Mouse (Mus musculus): ENCODE measurements around the gene Gm49396.

The Gm49396 gene

DNA sequence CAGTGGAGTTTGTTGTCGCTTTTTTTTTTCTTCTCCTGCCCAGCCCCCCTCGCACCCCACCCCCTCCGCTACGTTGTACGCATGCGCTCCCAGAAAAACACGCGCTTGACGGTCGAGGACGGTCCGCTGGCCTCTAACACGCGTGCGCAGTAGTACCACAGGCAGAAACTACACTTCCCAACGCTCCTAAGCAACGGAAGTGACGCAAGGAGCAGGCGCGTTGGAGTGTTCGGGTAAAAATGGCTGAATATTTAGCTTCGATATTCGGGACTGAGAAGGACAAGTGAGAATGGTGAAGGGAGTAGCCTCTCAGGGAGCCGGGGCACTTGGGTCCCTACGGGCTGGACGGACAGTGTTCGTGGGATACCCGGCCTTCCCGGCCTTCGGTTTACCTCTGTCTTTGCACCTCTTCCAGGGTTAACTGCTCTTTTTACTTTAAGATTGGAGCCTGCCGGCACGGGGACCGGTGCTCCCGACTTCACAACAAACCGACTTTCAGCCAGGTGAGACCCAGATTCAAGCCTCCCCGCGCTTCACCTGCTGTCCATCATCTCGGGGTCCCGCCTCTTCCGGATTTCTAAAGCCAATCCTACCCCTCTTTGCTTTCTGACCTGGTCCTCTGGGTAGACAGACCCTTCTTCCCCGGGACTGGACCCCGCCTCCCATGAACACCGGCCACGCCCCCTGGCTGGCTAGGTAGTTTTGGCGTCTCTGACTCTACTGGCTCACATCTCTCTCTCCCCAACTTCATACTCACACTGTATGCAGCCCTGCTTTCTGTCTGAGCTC is at the start of gene Gm49396, which contains the start of the genes U2af1l4 and Psenen:
Gm49396 (plus strand) TSS at position 228 of the 789 bp plus-strand sequence.
U2af1l4 (plus strand) TSS at position 185 of the 789 bp plus-strand sequence.
Psenen (minus strand) TSS at position 511 of the 789 bp plus-strand sequence.
- in situ Hi-C loops (cut with MboI; ENCODE audit: unreplicated experiment in 2 of 2): no loop called here

DNA sequence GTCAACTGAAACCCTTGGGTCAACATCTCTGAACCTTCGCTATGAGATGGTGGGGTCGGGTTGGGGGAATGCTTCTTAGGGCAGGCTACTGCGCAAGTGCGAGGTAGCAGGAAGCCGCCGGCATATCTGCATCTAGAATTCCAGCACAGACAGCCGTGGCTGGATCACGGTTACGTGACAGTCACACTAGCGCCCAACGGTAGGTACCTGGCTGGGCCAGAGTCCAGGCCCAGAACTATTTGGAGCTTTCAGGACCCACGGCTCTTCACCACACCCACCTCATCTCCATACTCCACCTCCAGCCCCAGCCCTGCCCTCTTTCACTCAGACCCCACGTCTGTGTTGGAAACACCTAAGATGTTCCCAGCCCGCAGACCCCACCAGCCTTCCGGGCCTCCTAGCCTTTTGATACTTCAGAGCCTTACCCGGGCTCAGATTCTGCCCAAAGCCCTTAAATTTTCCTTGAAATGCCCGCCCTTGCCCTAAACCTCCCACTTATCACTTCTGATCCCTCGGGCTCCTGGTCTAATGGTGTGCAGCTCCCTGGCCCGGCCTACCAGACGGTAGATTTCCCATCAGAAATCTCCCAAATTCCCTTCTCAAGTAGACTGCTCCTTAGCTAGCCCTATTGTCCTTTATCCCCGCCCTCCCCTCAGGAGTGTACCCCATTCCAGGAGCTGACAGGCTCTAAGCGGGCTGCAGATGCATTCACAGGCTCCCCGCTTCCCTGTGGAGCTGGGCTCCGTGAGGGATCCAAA is 48.0 kb upstream of the Gm49396 start:
- in situ Hi-C loops (cut with MboI; ENCODE audit: unreplicated experiment in 2 of 2): no loop called here

DNA sequence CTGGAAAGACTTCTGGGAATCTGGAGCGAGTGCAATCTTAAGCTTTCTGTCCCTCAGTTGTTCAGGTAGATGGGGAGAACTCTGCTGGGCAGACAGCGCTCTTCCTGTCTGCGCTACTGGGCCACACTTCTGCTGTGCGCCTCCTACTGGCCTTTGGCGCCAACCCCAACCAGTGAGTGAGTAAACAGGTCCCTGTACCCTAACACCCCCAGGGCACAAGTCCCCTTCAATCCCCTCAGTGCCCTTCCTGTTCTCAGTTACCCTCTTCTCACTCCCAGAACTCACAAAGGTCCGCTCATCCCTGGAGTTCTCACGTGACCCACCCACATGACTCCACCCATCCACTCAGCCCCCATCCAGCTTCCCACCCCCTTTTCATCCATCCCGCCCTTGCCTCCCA is 44.8 kb upstream of the Gm49396 start:
- in situ Hi-C loops (cut with MboI; ENCODE audit: unreplicated experiment in 2 of 2): no loop called here

DNA sequence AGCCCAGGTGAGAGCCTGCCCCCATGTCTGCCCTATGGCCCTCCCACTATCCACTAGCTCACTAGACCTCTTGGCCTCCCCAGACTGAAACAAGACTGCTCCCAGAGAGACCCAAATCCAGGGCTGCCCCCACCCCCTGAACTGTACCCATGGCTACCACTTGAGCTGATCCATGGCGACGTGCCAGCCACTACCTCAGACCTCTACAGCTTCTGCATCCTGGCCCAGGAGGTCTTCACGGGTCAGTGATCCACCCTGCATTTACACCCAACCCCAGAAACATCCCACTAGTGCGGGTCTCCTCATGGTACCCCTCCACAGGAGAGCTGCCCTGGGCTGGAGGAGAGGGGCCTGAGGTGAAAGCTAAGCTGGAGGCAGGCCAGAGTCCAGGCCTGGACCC is 42.7 kb upstream of the Gm49396 start:
- in situ Hi-C loops (cut with MboI; ENCODE audit: unreplicated experiment in 2 of 2): no loop called here

DNA sequence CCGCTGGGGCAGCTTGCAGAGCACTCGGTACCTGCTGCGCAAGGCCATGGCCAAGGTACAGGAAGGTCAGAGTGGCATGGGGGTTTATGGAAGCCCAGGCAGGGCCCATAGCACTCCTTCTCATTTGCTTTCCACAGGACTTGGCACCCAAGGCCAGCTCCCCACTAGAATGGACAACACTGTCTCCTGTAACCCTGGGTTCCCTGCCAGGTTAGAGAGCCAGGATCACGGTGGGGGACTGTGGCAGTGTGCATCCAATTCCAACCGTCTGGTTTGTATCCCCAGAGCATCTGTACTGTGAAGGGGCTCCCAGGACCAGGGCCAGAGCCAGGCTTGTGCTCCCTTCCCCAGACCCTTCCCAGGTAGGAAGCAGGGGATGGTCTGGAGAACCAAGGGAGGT is 42.3 kb upstream of the Gm49396 start:
- in situ Hi-C loops (cut with MboI; ENCODE audit: unreplicated experiment in 2 of 2): no loop called here

DNA sequence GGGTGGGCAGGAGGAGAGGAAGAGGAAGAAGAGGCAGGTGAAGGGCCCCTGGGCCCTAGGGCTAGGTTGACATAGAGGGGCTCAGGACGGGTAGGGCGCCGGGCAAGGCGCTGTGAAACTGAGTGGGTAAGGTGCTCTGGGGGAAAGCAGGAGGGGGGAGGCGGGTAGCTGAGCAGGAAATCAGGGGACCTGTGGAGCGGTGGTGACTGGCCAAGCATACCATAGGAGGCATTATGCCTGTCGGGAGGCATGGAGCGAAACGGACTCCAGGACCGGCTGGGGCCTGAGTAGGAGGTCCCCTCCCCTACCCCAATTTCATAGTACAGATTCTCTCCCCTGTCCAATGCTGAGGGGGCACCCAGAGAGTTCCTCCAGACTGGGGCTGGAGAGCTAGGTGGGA is 40.3 kb upstream of the Gm49396 start:
- in situ Hi-C loops (cut with MboI; ENCODE audit: unreplicated experiment in 2 of 2): no loop called here

DNA sequence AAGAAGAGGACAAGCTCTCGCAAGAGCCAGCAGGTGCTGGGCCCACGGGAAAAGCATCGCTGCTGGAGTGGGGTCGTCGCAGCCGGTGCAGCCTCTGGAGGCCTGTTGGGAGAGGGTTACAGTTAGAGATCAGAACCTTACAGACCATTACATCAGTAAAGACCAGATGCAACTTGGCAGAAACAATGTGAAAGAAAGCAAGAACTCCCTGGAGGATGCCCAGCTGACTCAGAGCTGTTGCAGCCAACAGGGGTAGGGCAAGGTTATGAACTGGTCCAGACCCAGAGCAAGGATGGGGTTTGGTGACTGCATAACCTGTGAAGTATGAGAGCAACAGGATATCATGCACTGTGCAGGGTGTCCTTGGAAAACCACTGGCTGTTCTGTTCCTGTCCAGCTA is 38.7 kb upstream of the Gm49396 start:
- in situ Hi-C loops (cut with MboI; ENCODE audit: unreplicated experiment in 2 of 2): no loop called here

DNA sequence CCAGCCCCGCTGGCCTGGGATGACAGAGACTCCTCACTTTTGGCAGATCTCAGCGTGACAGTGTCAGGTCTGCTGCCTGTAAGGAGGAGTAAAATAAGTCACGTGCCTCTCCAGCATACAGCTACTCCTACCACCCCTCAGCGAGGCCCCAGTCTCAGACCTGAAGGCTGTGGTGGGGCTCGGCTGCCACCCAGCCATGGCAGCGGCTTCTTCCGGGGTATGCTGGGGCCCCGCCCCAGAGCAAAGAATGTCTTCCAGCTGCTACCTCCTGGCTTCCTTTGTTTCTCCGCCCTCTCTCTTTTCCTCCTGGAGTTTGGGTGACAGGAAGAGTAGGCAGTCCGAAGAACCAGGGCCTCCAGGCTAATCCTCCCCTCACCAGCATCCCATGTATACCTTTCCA is 37.2 kb upstream of the Gm49396 start:
- in situ Hi-C loops (cut with MboI; ENCODE audit: unreplicated experiment in 2 of 2): no loop called here

DNA sequence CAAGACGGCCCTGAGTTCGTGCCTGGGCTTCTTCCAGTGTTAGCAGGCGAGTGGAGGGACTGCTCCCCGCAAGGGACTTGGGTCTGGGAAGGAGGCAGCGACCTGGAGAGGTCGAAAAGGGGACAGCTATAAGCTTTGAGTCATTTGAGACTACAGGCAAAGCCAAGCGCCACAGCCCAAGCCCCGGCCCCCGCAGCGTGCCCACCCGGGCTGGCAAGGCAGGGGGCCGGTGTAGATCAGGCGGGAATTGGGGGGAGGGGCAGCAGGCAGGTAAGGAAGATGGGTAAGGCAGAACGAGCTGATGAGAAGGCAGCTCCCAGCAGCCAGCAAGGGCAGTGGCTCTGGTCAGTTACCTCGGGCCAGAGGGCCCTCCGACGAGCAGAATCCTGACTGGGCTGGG is 36.7 kb upstream of the Gm49396 start:
- in situ Hi-C loops (cut with MboI; ENCODE audit: unreplicated experiment in 2 of 2): no loop called here

DNA sequence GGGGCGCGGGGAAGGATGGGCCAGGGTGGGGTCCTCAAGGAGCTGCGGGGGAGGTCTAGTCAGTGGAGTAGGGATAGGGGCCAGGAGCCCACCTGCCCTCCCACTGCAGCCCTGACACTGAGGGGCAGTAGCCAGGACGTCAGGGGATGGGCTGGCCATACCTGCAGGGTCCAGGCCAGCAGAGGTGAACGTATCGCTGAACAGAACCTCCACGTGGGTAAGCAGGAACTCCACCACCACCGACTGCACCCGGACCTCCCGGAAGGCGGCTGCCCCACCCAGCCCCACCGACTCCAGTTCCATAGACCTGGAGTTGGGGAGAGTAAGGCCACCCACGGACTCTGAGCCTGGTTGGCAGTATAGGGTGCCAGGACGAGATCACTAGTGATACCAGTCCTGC is 36.2 kb upstream of the Gm49396 start:
- in situ Hi-C loops (cut with MboI; ENCODE audit: unreplicated experiment in 2 of 2): no loop called here

DNA sequence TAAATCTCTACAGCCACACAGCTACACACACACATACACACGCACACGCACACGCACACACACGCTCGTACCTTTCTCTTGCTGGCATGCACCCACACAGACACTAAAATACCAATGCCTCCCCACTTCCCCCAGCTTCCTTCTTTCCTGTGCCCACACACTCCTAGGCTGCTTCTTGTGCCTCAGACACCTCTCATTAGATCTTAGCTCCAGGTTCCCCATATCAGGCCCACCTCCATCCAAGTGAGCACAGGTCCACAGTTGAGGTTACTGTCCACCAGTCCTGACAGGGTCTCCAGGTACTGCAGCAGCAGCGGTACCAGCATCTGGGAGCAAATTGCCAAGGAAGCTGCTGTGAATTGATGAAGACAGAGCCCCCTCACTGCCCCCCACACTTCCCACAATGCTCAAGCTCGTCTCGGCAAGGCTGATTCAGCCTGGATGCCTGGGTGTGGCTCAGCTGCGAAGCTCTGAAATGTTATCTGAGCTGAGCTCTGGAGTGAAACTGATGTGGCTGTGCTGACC is 31.8 kb upstream of the Gm49396 start:
- in situ Hi-C loops (cut with MboI; ENCODE audit: unreplicated experiment in 2 of 2): no loop called here

DNA sequence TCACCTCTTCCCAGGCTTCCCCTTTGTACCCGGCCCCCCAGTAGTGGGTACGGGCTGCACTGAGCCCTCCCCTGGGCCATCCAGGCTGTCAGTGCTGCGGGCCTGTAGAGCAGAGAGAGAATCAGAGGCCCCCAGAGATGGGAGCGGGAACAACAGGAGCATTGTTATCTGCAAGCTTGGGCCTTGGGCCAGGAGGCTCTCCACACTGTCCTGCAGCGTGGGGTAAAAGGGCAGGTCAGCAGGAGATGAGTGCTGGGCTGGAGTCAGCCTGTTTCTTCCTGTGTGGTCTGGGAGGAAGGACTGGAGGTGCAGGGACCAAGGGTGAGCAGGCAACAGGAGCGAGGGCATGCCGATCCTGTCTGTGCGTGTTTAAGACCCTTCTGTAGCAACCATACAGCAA is 30.2 kb upstream of the Gm49396 start:
- in situ Hi-C loops (cut with MboI; ENCODE audit: unreplicated experiment in 2 of 2): no loop called here

DNA sequence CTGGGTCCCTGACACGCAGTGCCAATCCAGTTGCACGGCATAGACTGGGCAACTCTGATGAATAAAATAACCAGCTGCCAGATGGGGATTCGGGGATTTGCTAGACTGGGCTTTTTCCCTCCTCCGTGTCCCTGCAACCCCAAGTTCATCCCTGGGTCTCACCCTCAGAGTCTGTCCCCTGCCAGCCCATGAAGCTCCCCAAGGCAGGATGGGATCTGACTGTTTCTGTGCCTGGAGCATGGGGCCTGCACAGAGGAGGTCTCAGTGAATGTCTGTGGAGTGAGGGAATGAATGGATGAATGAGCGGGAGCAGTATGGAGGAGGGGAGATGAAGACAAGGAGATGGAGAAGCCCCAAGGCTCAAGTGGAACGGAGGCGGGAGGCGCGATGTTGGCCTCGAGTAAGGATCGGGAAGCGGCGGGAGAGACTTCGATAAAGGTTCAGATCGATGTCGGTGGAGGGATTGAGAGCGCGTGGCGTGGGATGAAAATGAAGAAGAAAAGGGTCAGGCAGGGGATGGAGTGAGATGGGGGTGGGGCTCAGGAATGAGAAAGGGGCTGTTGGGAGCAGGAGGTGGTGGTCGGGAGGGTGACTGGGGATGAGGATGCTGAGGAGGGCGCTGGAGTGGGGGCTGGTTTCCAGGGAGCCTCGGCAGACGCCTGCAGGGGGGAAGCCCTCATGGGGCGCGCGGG is 29.1 kb upstream of the Gm49396 start:
- in situ Hi-C loops (cut with MboI; ENCODE audit: unreplicated experiment in 2 of 2): no loop called here

DNA sequence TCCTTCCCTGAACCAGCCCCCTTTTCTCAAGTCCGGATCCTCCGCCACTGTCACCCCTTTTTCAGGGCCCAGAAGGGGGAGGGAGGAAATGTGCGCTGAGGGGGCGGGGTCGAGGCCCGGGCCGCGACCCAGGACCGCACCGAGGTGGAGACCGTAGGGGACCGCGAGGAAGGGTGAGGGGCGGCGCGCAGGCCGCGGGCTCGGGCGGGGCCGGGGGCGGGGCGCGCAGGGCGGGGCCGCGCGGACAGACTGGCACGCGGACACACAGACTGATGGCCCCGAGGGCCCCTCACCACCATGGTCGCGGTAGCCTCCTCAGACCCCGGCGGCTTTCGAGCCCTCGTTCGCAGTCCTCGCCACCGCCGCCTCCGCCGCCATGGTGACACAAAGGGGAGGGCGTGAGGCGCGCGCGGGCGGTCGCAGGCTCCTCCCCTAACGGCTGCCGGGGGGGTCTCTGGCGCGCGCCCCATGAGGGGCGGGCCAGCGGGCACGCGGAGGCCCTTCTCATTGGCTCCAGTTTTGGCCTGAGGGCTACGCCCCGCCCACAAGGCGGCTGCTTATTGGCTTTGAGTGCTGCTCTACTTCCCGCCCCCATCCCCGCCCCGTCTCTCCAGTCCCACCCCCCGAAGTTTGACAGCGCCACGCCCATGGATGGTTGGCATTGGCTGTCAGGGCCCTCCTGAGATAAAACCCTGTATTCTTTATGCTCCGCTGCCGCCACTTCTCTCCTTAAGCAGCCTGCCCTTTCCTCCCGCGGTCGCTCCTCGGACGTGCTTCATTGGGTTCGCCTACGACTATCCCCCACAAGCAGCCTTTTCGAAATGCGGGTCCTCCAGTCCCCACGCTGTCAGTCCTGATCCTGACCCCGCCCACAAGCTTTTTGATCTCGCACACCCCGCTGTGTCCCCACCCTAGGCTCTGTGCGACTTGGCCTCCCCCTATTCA is 28.2 kb upstream of the Gm49396 start, which contains the start of gene Arhgap33:
Arhgap33 (minus strand) TSS at position 428 of the 945 bp plus-strand sequence.
- in situ Hi-C loops (cut with MboI; ENCODE audit: unreplicated experiment in 2 of 2): no loop called here

DNA sequence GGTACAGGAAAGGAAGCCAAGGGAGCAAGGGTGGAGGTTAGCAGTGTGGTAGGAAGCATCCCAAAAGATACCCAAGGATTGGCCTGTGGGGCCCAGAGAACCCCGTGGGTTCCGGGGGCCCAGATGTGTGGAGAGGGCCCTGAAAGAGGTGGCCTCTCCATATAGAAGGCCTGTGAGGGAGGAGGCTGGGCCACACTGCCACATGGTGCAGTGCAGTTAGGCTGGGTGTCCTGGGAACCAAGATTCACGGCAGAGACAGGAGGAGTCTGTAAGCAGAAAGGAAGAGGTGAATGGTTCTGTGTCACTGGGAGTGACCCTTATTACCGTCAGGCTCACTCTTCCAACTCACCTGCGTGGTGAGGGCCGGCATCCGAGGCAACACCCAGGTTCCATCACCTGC is 22.6 kb upstream of the Gm49396 start:
- in situ Hi-C loops (cut with MboI; ENCODE audit: unreplicated experiment in 2 of 2): no loop called here

DNA sequence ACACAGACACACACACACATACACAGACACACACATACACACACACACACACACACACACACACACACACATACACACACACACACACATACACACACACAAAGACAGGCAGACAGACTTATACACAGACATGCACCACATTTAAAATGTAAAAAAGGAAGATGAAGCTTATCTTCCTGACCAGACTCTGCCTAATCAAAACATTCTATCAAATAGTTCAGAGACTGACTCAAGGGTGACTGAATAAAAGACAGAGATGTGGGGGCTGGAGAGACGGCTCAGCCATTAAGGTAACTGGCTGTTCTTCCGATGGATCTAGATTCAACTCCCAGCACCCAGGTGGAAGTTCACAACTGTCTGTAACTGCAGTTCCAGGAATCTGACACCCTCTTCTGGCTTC is 18.8 kb upstream of the Gm49396 start:
- in situ Hi-C loops (cut with MboI; ENCODE audit: unreplicated experiment in 2 of 2): no loop called here

DNA sequence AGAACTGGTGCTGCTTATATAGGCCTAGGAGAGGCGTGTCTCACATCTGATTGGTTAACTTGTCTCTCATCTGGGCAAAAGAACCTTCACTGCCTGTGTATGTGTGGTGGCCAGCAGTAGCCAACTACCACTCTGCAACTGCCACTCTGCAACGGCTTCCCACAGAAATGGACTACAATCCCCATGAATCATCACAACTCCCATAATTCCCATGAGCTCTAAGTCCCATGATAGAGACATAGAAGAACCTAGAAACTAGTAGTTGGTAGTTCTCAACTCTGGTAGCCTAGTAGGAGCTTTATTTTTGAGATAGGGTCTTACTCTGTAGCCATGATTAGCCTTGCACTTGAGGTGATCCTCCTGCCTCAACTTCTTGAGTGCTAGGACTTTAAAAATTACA is 13.3 kb upstream of the Gm49396 start:
- in situ Hi-C loops (cut with MboI; ENCODE audit: unreplicated experiment in 2 of 2): loop anchor here in 1 of 2 experiments (5.0 kb wide), 1 partner anchor 58 kb away; the partner anchor contains the start of gene Prodh2

DNA sequence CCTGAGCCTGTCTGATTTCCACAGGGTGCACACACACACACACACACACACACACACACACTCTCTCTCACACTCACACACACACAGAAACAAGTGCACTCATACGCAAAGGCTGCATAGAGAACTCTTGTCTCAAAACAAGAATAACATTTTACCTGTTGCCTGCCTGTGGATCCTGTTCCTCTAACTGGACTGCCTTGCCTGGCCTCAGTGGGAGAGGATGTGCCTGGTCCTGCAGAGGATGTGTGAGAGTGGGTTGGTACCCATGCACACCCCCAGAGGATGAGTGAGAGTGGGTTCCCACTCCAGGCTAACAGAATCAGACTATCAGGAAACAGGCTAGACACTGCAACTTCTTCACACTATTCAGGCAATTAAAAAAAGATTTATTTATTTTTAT is 12.5 kb upstream of the Gm49396 start:
- in situ Hi-C loops (cut with MboI; ENCODE audit: unreplicated experiment in 2 of 2): no loop called here

DNA sequence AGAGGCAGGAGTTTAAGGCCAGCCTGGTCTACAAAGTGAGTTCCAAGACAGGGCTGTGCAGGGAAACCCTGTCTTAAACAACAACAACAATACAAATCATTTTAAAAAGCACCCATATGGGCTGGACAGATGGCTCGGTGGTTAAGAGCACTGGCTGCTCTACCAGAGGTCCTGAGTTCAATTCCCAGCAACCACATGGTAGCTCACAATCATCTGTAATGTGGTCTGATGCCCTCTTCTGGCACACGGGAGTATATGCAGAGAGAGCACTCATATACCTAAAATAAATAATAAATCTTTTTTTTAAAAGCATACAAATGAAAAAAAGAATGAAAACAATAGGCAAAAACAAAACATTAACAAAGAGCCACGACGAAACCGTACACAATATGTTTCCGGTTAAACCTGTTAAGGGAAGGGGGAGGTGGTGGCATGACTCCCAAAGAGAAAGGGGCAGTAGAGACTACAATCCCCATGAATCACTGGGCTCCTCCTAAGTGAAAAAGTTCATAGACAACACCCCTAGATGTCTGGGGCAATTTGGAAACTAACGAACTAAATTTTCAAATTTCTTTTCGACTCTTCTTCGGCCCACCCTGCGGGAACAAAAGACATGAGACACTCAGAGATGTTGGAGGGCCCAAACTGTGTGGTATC is 11.6 kb upstream of the Gm49396 start:
- in situ Hi-C loops (cut with MboI; ENCODE audit: unreplicated experiment in 2 of 2): no loop called here
